Mouse (Mus musculus): ENCODE data around the gene Efr3b. TPM values are rescaled to one million over a fixed set of nuclear protein-coding genes. Genes with fewer than 3 reads are reported as not detected.

Efr3b gene
- polyA plus RNA-seq (2012; rRNA removed) = 35.6 and 36.4 TPM in 2 replicates

GRCm38 (mm10) chr12:4038061-4039041 lies at the start of gene Efr3b:
Gene Efr3b, minus strand, starts transcription at chr12:4038915.

DNA sequence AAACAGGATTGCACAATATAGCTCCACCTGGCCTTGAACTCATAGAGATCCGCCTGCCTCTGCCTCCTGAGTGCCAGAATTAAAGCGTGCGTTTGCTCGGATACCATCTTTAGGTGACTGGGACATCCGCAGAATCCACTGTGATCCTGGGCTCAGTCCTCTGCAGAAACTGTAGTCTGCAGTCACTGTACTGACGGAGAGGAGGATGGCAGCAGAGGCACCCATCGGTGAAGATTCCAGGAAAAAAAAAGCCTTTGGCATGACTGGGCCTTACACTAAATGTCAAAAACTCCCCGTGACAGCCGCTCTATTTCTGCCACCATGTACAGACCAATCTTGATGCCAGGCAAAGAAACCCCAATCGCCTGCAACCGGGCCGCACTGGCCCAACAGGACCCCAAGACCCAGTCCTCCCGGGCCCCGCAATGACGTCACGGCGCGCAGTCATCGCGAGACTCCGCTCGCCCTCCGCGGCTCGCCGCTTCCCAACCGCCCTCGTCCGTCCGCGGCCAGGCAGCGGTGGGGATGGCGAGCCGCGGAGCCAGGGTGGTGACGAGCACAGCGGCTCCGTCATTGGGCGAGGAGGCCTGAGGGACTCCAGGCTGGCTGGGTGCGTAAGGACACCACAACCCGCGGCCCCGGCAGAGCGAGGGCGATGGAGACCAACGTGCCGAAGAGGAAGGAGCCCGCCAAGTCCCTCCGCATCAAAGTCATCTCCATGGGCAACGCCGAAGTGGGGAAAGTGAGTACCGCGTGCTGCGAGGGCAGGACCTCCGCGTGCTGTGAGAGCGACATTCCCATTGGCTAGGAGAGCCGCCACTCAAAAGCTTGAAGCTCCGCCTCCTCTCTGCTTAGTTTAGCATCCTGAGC lies 43.7 kb upstream of the Efr3b start, which contains the start of gene Dnajc27:
Gene Dnajc27 (plus strand): TSS at position 452 of the 870 bp plus-strand sequence.

GRCm38 (mm10) chr12:3954651-3955050 lies 84.1 kb downstream of the Efr3b start, which contains the start of gene Pomc:
Gene Pomc, plus strand, starts transcription at chr12:3954951.

Other genes with a start within 250 kb of the Efr3b start
- gene Dnmt3a, start 232.9 kb downstream of the Efr3b start, polyA plus RNA-seq (2012; rRNA removed) = 38.4 and 41.7 TPM in 2 replicates
- 7.3 and 17.1 TPM in 2 replicates for gene Pomc, start 84.0 kb downstream of the Efr3b start, polyA plus RNA-seq (2012; rRNA removed)
- 18.9 and 19.1 TPM in 2 replicates for gene Dnajc27, start 43.7 kb upstream of the Efr3b start, polyA plus RNA-seq (2012; rRNA removed)
- gene Adcy3, start 94.2 kb upstream of the Efr3b start, polyA plus RNA-seq (2012; rRNA removed) = 8.8 and 10.7 TPM in 2 replicates
- 5.5 and 6.1 TPM in 2 replicates for gene Ptrhd1, start 195.1 kb upstream of the Efr3b start, polyA plus RNA-seq (2012; rRNA removed)
- gene Cenpo, start 195.4 kb upstream of the Efr3b start, polyA plus RNA-seq (2012; rRNA removed) = 16.8 and 17.5 TPM in 2 replicates

All from central nervous system, embryonic 14 days (tissue).